Mouse (Mus musculus) forebrain, embryonic 10.5 days (tissue): ENCODE results near the gene Gm17267. TPM values are rescaled to one million over a fixed set of nuclear protein-coding genes. Genes with fewer than 3 reads are reported as not detected.
"Not testable (repeated sequence)": the region's sequence is repeated elsewhere in the genome, so short reads cannot be mapped to it uniquely, and the experiment has no call there.

Experiments
- DNase-seq: peaks from one replicate; pipeline ENCODE4 v3.0.0-alpha.2; 2017; ENCODE audit warnings: low spot score; ENCODE audit errors: extremely low spot score
- H3K27ac ChIP-seq: fragments of 300-500 bp; sonication (generic); 2 replicates; pipeline ENCODE4 v1.5.1; 2016; ENCODE audit warnings: mild to moderate bottlenecking
- H3K27me3 ChIP-seq: fragments of 300-500 bp; sonication (generic); 2 replicates; pipeline ENCODE4 v1.6.1; 2016; ENCODE audit warnings: mild to moderate bottlenecking; ENCODE audit not compliant: poor library complexity, severe bottlenecking
- H3K36me3 ChIP-seq: fragments of 300-500 bp; sonication (generic); replicated peaks from 2 replicates; pipeline ENCODE4 v1.6.1; 2016; ENCODE audit warnings: mild to moderate bottlenecking, moderate library complexity
- H3K4me1 ChIP-seq: fragments of 300-500 bp; sonication (generic); 2 replicates; pipeline ENCODE4 v1.6.1; 2016
- H3K4me3 ChIP-seq: fragments of 300-500 bp; sonication (generic); 2 replicates; pipeline ENCODE4 v1.5.1; 2016; ENCODE audit warnings: mild to moderate bottlenecking, moderate library complexity
- H3K9me3 ChIP-seq: fragments of 300-500 bp; sonication (generic); 2 replicates; pipeline ENCODE4 v1.6.1; 2016; ENCODE audit warnings: mild to moderate bottlenecking, moderate library complexity
- WGBS: fragments of 180-500 bp; shearing (Covaris S2); methylation state at CpG from one replicate; pipeline ENCODE4 v1.1.7; 2016; 5-methylcytosine and 5-hydroxymethylcytosine counted together
- polyA plus RNA-seq: library from polyadenylated mRNA; unstranded; fragments of >200 nt; fragmentation: Nextera tagmentation; extraction: Ambion mirVana; gene quantifications from 2 replicates; pipeline ENCODE4 v1.2.1, GENCODE M21; 2016

The Gm17267 gene
- not detected in 2 replicates for polyA plus RNA-seq

GRCm38 (mm10) chrX:126017257-126017656, at the start of gene Gm17267:
Gene Gm17267, plus strand, starts transcription at chrX:126017557.
- not testable (repeated sequence) for H3K4me3 ChIP-seq, H3K27ac ChIP-seq, DNase-seq, H3K27me3 ChIP-seq, H3K9me3 ChIP-seq, H3K4me1 ChIP-seq, H3K36me3 ChIP-seq
- WGBS = no CpG with 5 or more reads among the region's 4 CpGs
